Mouse (Mus musculus) CD4-positive helper T cell, adult 2 months (primary cell): ENCODE data around the gene Arrdc2.

ENCODE experiments used
- DNase-seq: peaks from one replicate; pipeline ENCODE4 v3.0.0-alpha.2; 2012; ENCODE audit warnings: low read depth, missing footprints, low spot score

Gene Arrdc2

DNA sequence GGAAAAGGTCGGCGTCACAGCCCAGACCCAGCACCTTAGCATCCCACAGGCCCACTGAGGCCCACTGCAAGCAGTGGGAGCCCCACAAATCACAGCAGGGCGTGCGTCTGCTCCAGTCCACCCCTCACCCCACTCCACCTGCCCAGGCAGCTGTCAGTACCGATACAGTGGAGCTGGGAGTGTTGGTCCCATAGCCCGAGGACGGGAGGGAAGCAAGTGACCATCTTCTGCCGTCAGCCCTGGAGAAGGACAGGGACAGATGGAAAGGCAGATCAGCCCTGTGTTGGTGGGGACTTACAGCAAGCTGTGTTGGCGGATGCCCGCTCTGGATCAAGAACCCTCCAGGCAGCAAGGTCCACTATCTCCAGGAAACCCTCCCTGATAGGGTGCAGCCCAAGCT, 50.5 kb downstream of the Arrdc2 start:
- no peak for DNase-seq

DNA sequence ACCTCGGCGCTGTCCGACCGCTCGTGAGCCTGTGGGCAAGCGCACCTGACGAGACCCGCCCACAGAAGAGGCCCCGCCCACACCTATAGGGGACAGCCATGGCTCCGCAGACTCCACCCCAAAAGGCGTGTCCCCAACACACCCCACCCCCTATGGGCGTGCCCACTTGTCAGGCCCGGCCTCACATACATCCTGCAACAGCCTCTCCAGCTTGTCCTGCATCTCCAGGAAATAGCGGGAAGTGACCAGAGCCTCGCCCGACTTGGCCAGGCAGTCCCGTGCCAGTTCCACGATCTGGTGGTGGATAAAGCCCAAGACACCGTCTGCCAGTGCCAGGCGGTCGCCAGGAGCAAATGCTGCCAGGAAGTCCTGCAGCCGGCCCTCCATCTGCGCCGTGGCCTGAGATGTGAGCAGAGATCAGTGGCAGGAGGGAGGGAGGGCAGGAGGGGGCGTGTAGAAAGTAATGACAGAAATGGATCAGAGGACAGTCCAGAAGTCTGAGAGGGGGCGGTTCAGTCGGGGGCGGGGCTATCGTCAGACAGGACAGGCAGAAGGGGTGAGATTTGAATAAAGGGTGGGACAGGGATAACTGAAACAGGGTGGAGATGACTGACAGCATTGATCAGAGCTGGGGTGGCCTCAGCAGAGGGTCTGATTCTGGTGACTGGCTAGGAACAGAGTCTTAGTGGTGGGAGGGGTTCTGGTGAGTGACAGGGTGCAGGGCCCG, 51.4 kb downstream of the Arrdc2 start:
- DNase-seq = no peak

DNA sequence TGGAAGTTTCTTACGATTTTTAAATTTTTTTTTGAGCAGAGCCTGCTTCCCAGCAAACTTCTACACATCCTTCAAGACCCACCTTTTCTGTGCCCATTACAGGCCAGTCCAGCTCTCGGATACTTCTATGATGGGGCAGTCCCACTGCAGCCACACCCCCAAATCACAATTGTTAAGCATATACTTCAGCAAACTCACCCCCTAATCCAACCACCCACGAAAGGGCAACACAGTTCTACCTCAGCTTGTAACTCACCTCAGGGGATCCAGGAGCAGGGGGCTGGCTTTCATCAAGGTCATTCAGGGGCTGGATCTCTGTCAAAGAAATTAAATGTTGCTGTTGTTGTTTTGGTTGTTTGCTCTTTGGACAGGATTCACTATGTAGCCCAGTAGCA, 52.5 kb downstream of the Arrdc2 start:
- no peak for DNase-seq

DNA sequence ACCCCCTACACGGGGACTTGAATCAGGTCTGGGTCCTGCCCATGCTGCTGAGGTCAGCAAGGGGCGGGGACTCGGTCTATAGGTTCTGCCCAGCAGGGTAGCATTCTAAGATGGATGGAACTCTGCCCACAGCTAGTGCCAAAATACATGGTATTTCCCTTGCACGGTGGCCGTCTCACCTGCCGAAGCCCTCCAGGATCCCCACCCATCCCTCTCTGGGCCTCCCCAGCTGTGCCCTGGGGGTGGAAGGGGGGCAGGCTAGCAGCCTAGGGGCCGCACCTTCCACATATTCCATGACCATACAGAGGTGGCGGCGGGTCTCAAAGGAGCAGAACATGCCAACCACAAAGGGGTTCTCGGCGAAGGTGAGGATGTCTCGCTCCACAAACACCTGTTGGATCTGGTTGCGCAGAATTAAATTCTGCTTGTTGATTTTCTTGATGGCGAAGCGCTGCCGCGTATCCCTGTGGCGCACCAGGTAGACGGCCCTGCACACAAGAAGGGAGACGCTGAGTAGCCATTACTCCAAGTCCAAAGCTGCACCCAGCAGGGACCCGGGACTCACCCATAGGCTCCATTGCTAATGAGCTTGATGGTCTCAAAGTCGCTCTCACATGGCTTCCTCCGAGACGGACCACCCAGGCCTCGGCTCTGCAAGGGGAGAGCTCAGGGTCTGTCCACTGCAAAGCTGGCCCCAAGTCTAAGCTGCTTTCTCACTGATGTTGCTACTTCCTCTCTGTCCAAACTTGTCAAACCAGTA, 53.0 kb downstream of the Arrdc2 start:
- DNase-seq = no peak
